Mouse (Mus musculus) embryonic facial prominence, embryonic 11.5 days (tissue): ENCODE measurements around the gene Il2ra. TPM values are rescaled to one million over a fixed set of nuclear protein-coding genes. Genes with fewer than 3 reads are reported as not detected.
"Not testable (repeated sequence)": the region's sequence is repeated elsewhere in the genome, so short reads cannot be mapped to it uniquely, and the experiment has no call there.

Experiments
- ATAC-seq: fragments of 200-750 bp; cut with Nextera tagmentation; replicated peaks from 2 replicates; pipeline ENCODE4 v1.8.0; 2017; ENCODE audit warnings: low read depth; ENCODE audit not compliant: insufficient number of reproducible peaks, low FRiP score, low TSS enrichment
- DNase-seq: peaks from one replicate; pipeline ENCODE4 v3.0.0-alpha.2; 2015; ENCODE audit warnings: low spot score
- H3K27ac ChIP-seq: fragments of 300-500 bp; sonication (generic); replicated peaks from 2 replicates; pipeline ENCODE4 v1.5.1; 2014; ENCODE audit warnings: mild to moderate bottlenecking, low read depth, low read length, control low read depth
- H3K27me3 ChIP-seq: fragments of 300-500 bp; sonication (generic); 2 replicates; pipeline ENCODE4 v1.6.1; 2014; ENCODE audit warnings: mild to moderate bottlenecking, low read length, moderate library complexity, mixed read lengths; ENCODE audit not compliant: control insufficient read depth, insufficient read depth
- H3K36me3 ChIP-seq: fragments of 300-500 bp; sonication (generic); replicated peaks from 2 replicates; pipeline ENCODE4 v1.6.1; 2014; ENCODE audit warnings: low read depth, mild to moderate bottlenecking, low read length, moderate library complexity, mixed read lengths; ENCODE audit not compliant: control insufficient read depth, insufficient read depth
- H3K4me1 ChIP-seq: fragments of 300-500 bp; sonication (generic); 2 replicates; pipeline ENCODE4 v1.6.1; 2014; ENCODE audit warnings: low read length, mixed read lengths; ENCODE audit not compliant: control insufficient read depth, insufficient read depth
- H3K4me2 ChIP-seq: fragments of 300-500 bp; sonication (generic); 2 replicates; pipeline ENCODE4 v1.6.1; 2014; ENCODE audit warnings: low read depth, mild to moderate bottlenecking, control low read depth, low read length, moderate library complexity
- H3K4me3 ChIP-seq: fragments of 300-500 bp; sonication (generic); 2 replicates; pipeline ENCODE4 v1.5.1; 2014; ENCODE audit warnings: low read depth, low read length, control low read depth
- H3K9ac ChIP-seq: fragments of 300-500 bp; sonication (generic); replicated peaks from 2 replicates; pipeline ENCODE4 v1.6.1; 2014; ENCODE audit warnings: mild to moderate bottlenecking, control low read depth, low read length
- H3K9me3 ChIP-seq: fragments of 300-500 bp; sonication (generic); replicated peaks from 2 replicates; pipeline ENCODE4 v1.6.1; 2016; ENCODE audit warnings: mild to moderate bottlenecking, low read length, inconsistent platforms, mixed read lengths; ENCODE audit not compliant: control insufficient read depth
- WGBS: fragments of 180-500 bp; shearing (Covaris S2); extraction: QIAGEN DNeasy Blood & Tissue Kit; methylation state at CpG from one replicate; pipeline ENCODE4 v1.1.7; 2014; 5-methylcytosine and 5-hydroxymethylcytosine counted together
- polyA plus RNA-seq: library from polyadenylated mRNA; unstranded; fragments of >200 nt; fragmentation: Nextera tagmentation; extraction: Ambion mirVana; gene quantifications from 2 replicates; pipeline ENCODE4 v1.2.1, GENCODE M21; 2014

The Il2ra gene
- polyA plus RNA-seq = not detected in 2 replicates

DNA sequence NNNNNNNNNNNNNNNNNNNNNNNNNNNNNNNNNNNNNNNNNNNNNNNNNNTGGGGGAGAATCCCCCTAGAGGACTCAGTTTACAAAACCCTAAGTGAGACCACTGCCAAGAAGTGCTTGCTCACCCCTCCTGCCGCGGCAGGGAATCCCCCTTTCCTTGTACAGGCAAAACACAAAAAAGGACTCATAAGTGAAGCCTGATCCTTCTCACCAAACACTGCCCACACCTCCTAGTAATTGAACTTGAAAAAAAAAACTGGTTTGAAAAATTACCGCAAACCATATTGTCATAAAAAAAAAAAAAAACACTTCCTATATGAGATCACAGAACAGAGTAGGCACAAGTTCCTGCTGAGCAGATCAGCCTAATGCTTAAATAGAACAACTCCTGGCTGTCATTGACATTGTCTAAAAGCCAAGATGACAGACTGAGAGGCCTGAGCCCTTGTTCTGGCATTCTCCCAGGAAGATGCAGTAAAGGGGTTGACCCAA lies at the start of gene Il2ra:
Gene Il2ra, plus strand, starts transcription at position 357 of the 491 bp plus-strand sequence.
- no peak within 1 kb of the TSS for H3K4me2 ChIP-seq
- H3K9ac ChIP-seq = no peak within 1 kb of the TSS
- H3K27me3 ChIP-seq = no peaks in the 10 kb centered on the region
- ATAC-seq = no peak
- DNase-seq = no peak
- WGBS = 93% methylated on average over 3 of the region's 3 CpGs
- no peaks in the 10 kb centered on the region for H3K36me3 ChIP-seq
- H3K9me3 ChIP-seq = no peaks in the 10 kb centered on the region
- no peak within 1 kb of the TSS for H3K27ac ChIP-seq
- H3K4me1 ChIP-seq = no peaks in the 10 kb centered on the region
- no peak within 1 kb of the TSS for H3K4me3 ChIP-seq

GRCm38 (mm10) chr2:11596690-11597089 lies 45.9 kb upstream of the Il2ra start:
- 90% methylated on average over 2 of the region's 2 CpGs for WGBS
- H3K4me2 ChIP-seq = no peak overlapping the region
- no peaks in the 10 kb centered on the region for H3K4me1 ChIP-seq
- H3K27ac ChIP-seq = no peak overlapping the region
- H3K9ac ChIP-seq = no peak overlapping the region
- no peaks in the 10 kb centered on the region for H3K27me3 ChIP-seq
- no peaks in the 10 kb centered on the region for H3K9me3 ChIP-seq
- no peak for DNase-seq
- ATAC-seq = no peak
- peaks cover 14% of the 10 kb centered on the region for H3K36me3 ChIP-seq
- H3K4me3 ChIP-seq = no peak overlapping the region

DNA sequence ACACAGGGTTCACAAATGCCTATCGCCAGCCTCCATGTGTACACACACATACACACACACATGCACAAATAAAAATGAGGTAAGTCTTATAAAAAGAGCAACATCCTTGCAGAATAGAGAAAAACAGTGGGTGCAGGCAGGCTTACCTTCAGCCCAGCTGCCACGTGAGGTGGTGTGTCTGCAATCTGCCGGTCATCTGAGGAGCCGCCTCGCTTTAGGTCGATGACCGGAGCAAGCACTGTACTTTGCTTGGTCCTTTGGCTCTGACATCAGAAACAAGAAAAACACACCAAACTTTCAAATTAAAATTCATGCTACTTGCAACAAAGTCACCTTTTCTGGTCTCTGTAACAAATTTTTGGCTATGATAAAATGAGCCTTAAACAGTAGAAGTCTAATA lies 44.7 kb upstream of the Il2ra start:
- DNase-seq (no peak), ATAC-seq (no peak)
- Histone ChIP-seq H3K27ac (no peak overlapping the region), H3K9ac (no peak overlapping the region), H3K4me3 (no peak overlapping the region), H3K9me3 (no peaks in the 10 kb centered on the region), H3K36me3 (peaks cover 12% of the 10 kb centered on the region), H3K27me3 (no peaks in the 10 kb centered on the region), H3K4me2 (no peak overlapping the region), H3K4me1 (no peaks in the 10 kb centered on the region)
- WGBS = 93% methylated on average over 7 of the region's 7 CpGs

- 78% methylated on average over 6 of the region's 6 CpGs for WGBS
- DNase-seq = no peak
- Histone ChIP-seq H3K9ac (peak overlapping the region; percentile 98), H3K4me2 (peak overlapping the region; percentile 71), H3K4me3 (peak overlapping the region; percentile 95), H3K27ac (no peak overlapping the region), H3K4me1 (no peaks in the 10 kb centered on the region), H3K27me3 (no peaks in the 10 kb centered on the region), H3K36me3 (peaks cover 2% of the 10 kb centered on the region; the same call in 1 of the 2 replicates), H3K9me3 (no peaks in the 10 kb centered on the region)
- no peak for ATAC-seq
These were observed 40.8 kb upstream of the Il2ra start for GRCm38 (mm10) chr2:11601795-11602194.

GRCm38 (mm10) chr2:11602506-11603489 lies 39.8 kb upstream of the Il2ra start:
- peaks cover 2% of the 10 kb centered on the region; the same call in 1 of the 2 replicates for H3K36me3 ChIP-seq
- WGBS = under 1% methylated on average over 57 of the region's 78 CpGs

DNA sequence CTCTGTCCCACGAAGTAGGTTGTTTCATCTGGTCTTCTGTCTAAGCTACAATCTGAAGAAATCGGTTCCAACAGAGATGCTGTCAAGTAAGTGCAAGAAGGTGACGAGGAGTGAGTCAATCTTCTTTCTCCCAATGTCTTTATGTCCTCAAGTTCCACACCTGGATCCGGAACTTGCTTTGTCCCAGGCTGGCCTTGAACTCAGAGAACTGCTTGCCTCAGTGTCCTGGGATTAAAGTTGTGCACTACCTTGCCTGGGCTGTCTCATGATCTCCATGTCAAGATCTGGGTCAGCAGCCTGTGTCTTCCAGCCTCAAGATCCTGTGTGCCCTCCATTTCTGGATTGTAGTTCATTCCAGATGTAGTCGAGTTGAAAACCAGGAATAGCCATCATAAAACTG lies 38.6 kb upstream of the Il2ra start, which contains the start of gene Rbm17:
Gene Rbm17, minus strand, starts transcription at position 101 of the 400 bp plus-strand sequence.
- DNase-seq (no peak), ATAC-seq (no peak)
- Histone ChIP-seq H3K9me3 (no peaks in the 10 kb centered on the region), H3K4me1 (no peaks in the 10 kb centered on the region), H3K27me3 (no peaks in the 10 kb centered on the region), H3K4me2 (peak within 1 kb of the TSS; percentile 71), H3K4me3 (peak within 1 kb of the TSS; percentile 95), H3K27ac (peak within 1 kb of the TSS; percentile 47; the same call in 1 of the 2 replicates), H3K9ac (peak within 1 kb of the TSS; percentile 98), H3K36me3 (peaks cover 2% of the 10 kb centered on the region; the same call in 1 of the 2 replicates)
- 81% methylated on average over 5 of the region's 5 CpGs for WGBS

More at GRCm38 (mm10) chr2:11602506-11603489, 39.8 kb upstream of the Il2ra start:
- Histone ChIP-seq H3K4me3 (peak overlapping the region; percentile 95), H3K4me1 (no peaks in the 10 kb centered on the region), H3K27ac (peak overlapping the region; percentile 47; the same call in 1 of the 2 replicates), H3K4me2 (peak overlapping the region; percentile 71), H3K9me3 (no peaks in the 10 kb centered on the region), H3K27me3 (no peaks in the 10 kb centered on the region), H3K9ac (peak overlapping the region; percentile 98)
- DNase-seq = peak; percentile 95
- peak; percentile 99 for ATAC-seq

DNA sequence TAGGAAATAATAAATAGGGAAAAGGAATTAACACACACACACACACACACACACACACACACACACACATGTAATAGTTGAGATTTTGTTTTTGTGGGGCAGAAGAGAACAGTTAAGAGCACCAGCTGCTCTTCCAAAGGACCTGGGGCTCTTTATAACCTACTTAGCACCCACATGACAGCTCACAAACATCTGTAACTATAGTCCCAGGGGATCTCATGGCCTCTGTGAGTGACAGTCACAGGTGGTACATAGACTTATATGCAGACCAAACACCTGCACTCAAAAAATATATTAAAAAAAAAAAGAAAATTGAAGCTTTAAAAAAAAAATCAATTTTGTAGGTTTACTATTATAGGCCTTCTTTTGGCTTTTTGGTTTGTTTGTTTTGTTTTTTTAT lies 37.7 kb upstream of the Il2ra start:
- H3K4me3 ChIP-seq = no peak overlapping the region
- H3K27me3 ChIP-seq = no peaks in the 10 kb centered on the region
- no peak for ATAC-seq
- peaks cover 2% of the 10 kb centered on the region; the same call in 1 of the 2 replicates for H3K36me3 ChIP-seq
- no peak overlapping the region for H3K4me2 ChIP-seq
- no peak for DNase-seq
- H3K9me3 ChIP-seq = no peaks in the 10 kb centered on the region
- no peak overlapping the region for H3K9ac ChIP-seq
- H3K27ac ChIP-seq = no peak overlapping the region
- H3K4me1 ChIP-seq = no peaks in the 10 kb centered on the region

- H3K4me2 ChIP-seq, H3K9ac ChIP-seq, H3K36me3 ChIP-seq, ATAC-seq, DNase-seq, H3K27ac ChIP-seq, H3K4me3 ChIP-seq, H3K4me1 ChIP-seq, H3K27me3 ChIP-seq, H3K9me3 ChIP-seq: not testable (repeated sequence)
- 74% methylated on average over 4 of the region's 4 CpGs for WGBS
These were observed 35.9 kb upstream of the Il2ra start for GRCm38 (mm10) chr2:11606718-11607117.
